Mouse (Mus musculus): ENCODE results near the gene Uhrf1. TPM values are rescaled to one million over a fixed set of nuclear protein-coding genes. Genes with fewer than 3 reads are reported as not detected.

The Uhrf1 gene
- polyA plus RNA-seq, 2 experiments: 93.9 to 105 TPM

GRCm38 (mm10) chr17:56291826-56292475 lies 11.2 kb upstream of the Uhrf1 start:
- TF ChIP-seq POLR2A (IDR thresholded peaks at IDR 0.05; ENCODE audit: borderline replicate concordance, extremely low read depth, insufficient read depth, insufficient read length): no peak
- WGBS: 57% methylated on average over 7 of the region's 7 CpGs
- no peak for DNase-seq (ENCODE audit: low spot score)
- 0 out of 2 replicates have a peak overlapping the region, but pooled peaks have one; percentile 57 for H3K4me3 ChIP-seq (replicated peaks; ENCODE audit: low read length)
- no peaks in the 10 kb centered on the region for H3K9me3 ChIP-seq (ENCODE audit: control insufficient read depth, low read length)
- ATAC-seq (ENCODE audit: low FRiP score, low read depth): no peak
- peaks cover 33% of the 10 kb centered on the region for H3K4me1 ChIP-seq (ENCODE audit: control insufficient read depth, insufficient read depth, low read length)
- H3K27me3 ChIP-seq (ENCODE audit: control insufficient read depth, insufficient read depth, low read length): no peaks in the 10 kb centered on the region
- peak overlapping the region; percentile 68; the same call in 1 of the 2 replicates for H3K9ac ChIP-seq (ENCODE audit: low read depth, low read length, severe bottlenecking)
- peaks cover 2% of the 10 kb centered on the region for H3K36me3 ChIP-seq (ENCODE audit: control insufficient read depth, insufficient read depth, low read length)
- peak overlapping the region; percentile 92 for H3K27ac ChIP-seq (replicated peaks; ENCODE audit: low read depth, low read length)
- H3K4me2 ChIP-seq (replicated peaks; ENCODE audit: low read depth, low read length, severe bottlenecking): peak overlapping the region; percentile 71

- no peak for TF ChIP-seq POLR2A (IDR thresholded peaks at IDR 0.05; ENCODE audit: borderline replicate concordance, extremely low read depth, insufficient read depth, insufficient read length)
- ATAC-seq (ENCODE audit: low FRiP score, low read depth): no peak
- Histone ChIP-seq H3K27me3 (ENCODE audit: control insufficient read depth, insufficient read depth, low read length) (no peaks in the 10 kb centered on the region), H3K4me3 (replicated peaks; ENCODE audit: low read length) (0 out of 2 replicates have a peak within 1 kb of the TSS, but pooled peaks have one; percentile 57), H3K4me2 (replicated peaks; ENCODE audit: low read depth, low read length, severe bottlenecking) (no peak within 1 kb of the TSS; the same call in 1 of the 2 replicates), H3K27ac (replicated peaks; ENCODE audit: low read depth, low read length) (peak within 1 kb of the TSS; percentile 92), H3K9me3 (ENCODE audit: control insufficient read depth, low read length) (no peaks in the 10 kb centered on the region), H3K9ac (ENCODE audit: low read depth, low read length, severe bottlenecking) (peak within 1 kb of the TSS; percentile 68; the same call in 1 of the 2 replicates), H3K36me3 (ENCODE audit: control insufficient read depth, insufficient read depth, low read length) (no peaks in the 10 kb centered on the region), H3K4me1 (ENCODE audit: control insufficient read depth, insufficient read depth, low read length) (peaks cover 32% of the 10 kb centered on the region)
- no peak for DNase-seq (ENCODE audit: low spot score)
- 89% methylated on average over 4 of the region's 4 CpGs for WGBS
Observed at GRCm38 (mm10) chr17:56292531-56293222, 10.4 kb upstream of the Uhrf1 start, which contains the start of gene Plin3. TSS of gene Plin3 (minus strand) at chr17:56292873.

GRCm38 (mm10) chr17:56293291-56293690 lies 9.8 kb upstream of the Uhrf1 start:
- Histone ChIP-seq H3K36me3 (ENCODE audit: control insufficient read depth, insufficient read depth, low read length) (no peaks in the 10 kb centered on the region), H3K4me3 (replicated peaks; ENCODE audit: low read length) (no peak overlapping the region), H3K4me1 (ENCODE audit: control insufficient read depth, insufficient read depth, low read length) (peaks cover 26% of the 10 kb centered on the region), H3K4me2 (replicated peaks; ENCODE audit: low read depth, low read length, severe bottlenecking) (no peak overlapping the region), H3K9me3 (ENCODE audit: control insufficient read depth, low read length) (no peaks in the 10 kb centered on the region), H3K27me3 (ENCODE audit: control insufficient read depth, insufficient read depth, low read length) (no peaks in the 10 kb centered on the region), H3K9ac (ENCODE audit: low read depth, low read length, severe bottlenecking) (no peak overlapping the region), H3K27ac (replicated peaks; ENCODE audit: low read depth, low read length) (no peak overlapping the region)
- no peak for TF ChIP-seq POLR2A (IDR thresholded peaks at IDR 0.05; ENCODE audit: borderline replicate concordance, extremely low read depth, insufficient read depth, insufficient read length)
- WGBS: 65% methylated on average over 1 of the region's 1 CpGs
- DNase-seq (ENCODE audit: low spot score) (no peak), ATAC-seq (ENCODE audit: low FRiP score, low read depth) (no peak)

- no peaks in the 10 kb centered on the region for H3K36me3 ChIP-seq (ENCODE audit: control insufficient read depth, insufficient read depth, low read length)
- no peak for DNase-seq (ENCODE audit: low spot score)
- no peak overlapping the region for H3K27ac ChIP-seq (replicated peaks; ENCODE audit: low read depth, low read length)
- WGBS: 90% methylated on average over 19 of the region's 19 CpGs
- H3K4me3 ChIP-seq (replicated peaks; ENCODE audit: low read length): no peak overlapping the region
- ATAC-seq (ENCODE audit: low FRiP score, low read depth): no peak
- no peaks in the 10 kb centered on the region for H3K27me3 ChIP-seq (ENCODE audit: control insufficient read depth, insufficient read depth, low read length)
- no peak overlapping the region for H3K4me2 ChIP-seq (replicated peaks; ENCODE audit: low read depth, low read length, severe bottlenecking)
- peaks cover 19% of the 10 kb centered on the region for H3K4me1 ChIP-seq (ENCODE audit: control insufficient read depth, insufficient read depth, low read length)
- H3K9me3 ChIP-seq (ENCODE audit: control insufficient read depth, low read length): no peaks in the 10 kb centered on the region
- no peak for TF ChIP-seq POLR2A (IDR thresholded peaks at IDR 0.05; ENCODE audit: borderline replicate concordance, extremely low read depth, insufficient read depth, insufficient read length)
- H3K9ac ChIP-seq (ENCODE audit: low read depth, low read length, severe bottlenecking): no peak overlapping the region
Observed at GRCm38 (mm10) chr17:56294241-56294640, 8.9 kb upstream of the Uhrf1 start.

GRCm38 (mm10) chr17:56296201-56296600 lies 6.9 kb upstream of the Uhrf1 start:
- Histone ChIP-seq H3K27ac (replicated peaks; ENCODE audit: low read depth, low read length) (no peak overlapping the region), H3K9ac (ENCODE audit: low read depth, low read length, severe bottlenecking) (no peak overlapping the region), H3K9me3 (ENCODE audit: control insufficient read depth, low read length) (no peaks in the 10 kb centered on the region), H3K4me2 (replicated peaks; ENCODE audit: low read depth, low read length, severe bottlenecking) (no peak overlapping the region), H3K4me1 (ENCODE audit: control insufficient read depth, insufficient read depth, low read length) (peaks cover 6% of the 10 kb centered on the region), H3K36me3 (ENCODE audit: control insufficient read depth, insufficient read depth, low read length) (no peaks in the 10 kb centered on the region), H3K27me3 (ENCODE audit: control insufficient read depth, insufficient read depth, low read length) (no peaks in the 10 kb centered on the region), H3K4me3 (replicated peaks; ENCODE audit: low read length) (no peak overlapping the region)
- WGBS: 45% methylated on average over 1 of the region's 1 CpGs
- TF ChIP-seq POLR2A (IDR thresholded peaks at IDR 0.05; ENCODE audit: borderline replicate concordance, extremely low read depth, insufficient read depth, insufficient read length): no peak
- ATAC-seq (ENCODE audit: low FRiP score, low read depth) (no peak), DNase-seq (ENCODE audit: low spot score) (no peak)

Data from limb, embryonic 14.5 days (tissue).